Mouse (Mus musculus) neural tube, embryonic 13.5 days (tissue): ENCODE data around the gene Slc46a3. TPM values are rescaled to one million over a fixed set of nuclear protein-coding genes. Genes with fewer than 3 reads are reported as not detected.
A peak's percentile ranks its signal among the peaks of the same experiment; 100 is the strongest.

Source experiments
- ATAC-seq: fragments of 200-750 bp; cut with Nextera tagmentation; 2 replicates; pipeline ENCODE4 v1.8.0; 2017; ENCODE audit warnings: low read depth, mild to moderate bottlenecking, moderate TSS enrichment, moderate library complexity
- H3K27ac ChIP-seq: fragments of 300-500 bp; sonication (generic); replicated peaks from 2 replicates; pipeline ENCODE4 v1.5.1; 2015; ENCODE audit warnings: moderate library complexity, mild to moderate bottlenecking, inconsistent platforms
- H3K27me3 ChIP-seq: fragments of 300-500 bp; sonication (generic); 2 replicates; pipeline ENCODE4 v1.6.1; 2015; ENCODE audit warnings: mild to moderate bottlenecking, inconsistent platforms
- H3K36me3 ChIP-seq: fragments of 300-500 bp; sonication (generic); 2 replicates; pipeline ENCODE4 v1.6.1; 2015; ENCODE audit warnings: mild to moderate bottlenecking, inconsistent platforms
- H3K4me1 ChIP-seq: fragments of 300-500 bp; sonication (generic); replicated peaks from 2 replicates; pipeline ENCODE4 v1.6.1; 2015; ENCODE audit warnings: inconsistent platforms
- H3K4me2 ChIP-seq: fragments of 300-500 bp; sonication (generic); 2 replicates; pipeline ENCODE4 v1.6.1; 2015; ENCODE audit warnings: inconsistent platforms, mild to moderate bottlenecking, moderate library complexity
- H3K4me3 ChIP-seq: fragments of 300-500 bp; sonication (generic); 2 replicates; pipeline ENCODE4 v1.5.1; 2015; ENCODE audit warnings: mild to moderate bottlenecking, inconsistent platforms
- H3K9ac ChIP-seq: fragments of 300-500 bp; sonication (generic); 2 replicates; pipeline ENCODE4 v1.6.1; 2015; ENCODE audit warnings: moderate library complexity, mild to moderate bottlenecking, inconsistent platforms
- H3K9me3 ChIP-seq: fragments of 300-500 bp; sonication (generic); 2 replicates; pipeline ENCODE4 v1.6.1; 2016; ENCODE audit warnings: inconsistent platforms
- WGBS: fragments of 180-500 bp; shearing (Covaris S2); methylation state at CpG from one replicate; pipeline ENCODE4 v1.1.7; 2015; 5-methylcytosine and 5-hydroxymethylcytosine counted together
- polyA plus RNA-seq: library from polyadenylated mRNA; unstranded; fragments of >200 nt; fragmentation: Nextera tagmentation; extraction: Ambion mirVana; gene quantifications from 2 replicates; pipeline ENCODE4 v1.2.1, GENCODE M21; 2015

Slc46a3 gene
- polyA plus RNA-seq, 1 experiment from 2014 or later = 5.3 TPM

GRCm38 (mm10) chr5:147892735-147893134 lies 1.9 kb downstream of the Slc46a3 start:
- peak overlapping the region; percentile 72; the same call in 1 of the 2 replicates for H3K4me2 ChIP-seq
- H3K27me3 ChIP-seq = peaks cover 22% of the 10 kb centered on the region
- H3K4me1 ChIP-seq = peaks cover 24% of the 10 kb centered on the region
- H3K27ac ChIP-seq = no peak overlapping the region
- H3K36me3 ChIP-seq = no peaks in the 10 kb centered on the region
- 20% methylated on average over 6 of the region's 6 CpGs for WGBS
- no peak for ATAC-seq
- no peak overlapping the region for H3K9ac ChIP-seq
- H3K4me3 ChIP-seq = no peak overlapping the region
- H3K9me3 ChIP-seq = no peaks in the 10 kb centered on the region

GRCm38 (mm10) chr5:147888313-147889297 lies 6.0 kb downstream of the Slc46a3 start:
- Histone ChIP-seq H3K4me2 (no peak overlapping the region), H3K27ac (no peak overlapping the region), H3K36me3 (peaks cover 7% of the 10 kb centered on the region; the same call in 1 of the 2 replicates), H3K9ac (no peak overlapping the region), H3K9me3 (no peaks in the 10 kb centered on the region), H3K4me3 (no peak overlapping the region), H3K4me1 (peaks cover 9% of the 10 kb centered on the region), H3K27me3 (peaks cover 15% of the 10 kb centered on the region)
- ATAC-seq = no peak
- 89% methylated on average over 9 of the region's 12 CpGs for WGBS

- Histone ChIP-seq H3K4me3 (no peak overlapping the region), H3K4me1 (no peaks in the 10 kb centered on the region), H3K27ac (no peak overlapping the region), H3K9me3 (no peaks in the 10 kb centered on the region), H3K4me2 (no peak overlapping the region), H3K36me3 (peaks cover 49% of the 10 kb centered on the region), H3K9ac (no peak overlapping the region), H3K27me3 (no peaks in the 10 kb centered on the region)
- no peak for ATAC-seq
- WGBS = 92% methylated on average over 6 of the region's 6 CpGs
Measured at GRCm38 (mm10) chr5:147883581-147883980, 11.0 kb downstream of the Slc46a3 start.

- Histone ChIP-seq H3K9me3 (no peaks in the 10 kb centered on the region), H3K36me3 (peaks cover 82% of the 10 kb centered on the region), H3K27ac (no peak overlapping the region), H3K9ac (no peak overlapping the region), H3K4me3 (no peak overlapping the region), H3K4me2 (no peak overlapping the region), H3K27me3 (no peaks in the 10 kb centered on the region), H3K4me1 (no peaks in the 10 kb centered on the region)
- ATAC-seq = no peak
- WGBS = 91% methylated on average over 17 of the region's 17 CpGs
Measured at GRCm38 (mm10) chr5:147879971-147880682, 14.5 kb downstream of the Slc46a3 start.

GRCm38 (mm10) chr5:147877520-147877919 lies 17.1 kb downstream of the Slc46a3 start:
- no peaks in the 10 kb centered on the region for H3K27me3 ChIP-seq
- peaks cover 93% of the 10 kb centered on the region for H3K36me3 ChIP-seq
- H3K27ac ChIP-seq = no peak overlapping the region
- no peak overlapping the region for H3K4me2 ChIP-seq
- WGBS = 84% methylated on average over 6 of the region's 6 CpGs
- no peak for ATAC-seq
- H3K9me3 ChIP-seq = no peaks in the 10 kb centered on the region
- H3K4me3 ChIP-seq = no peak overlapping the region
- no peak overlapping the region for H3K9ac ChIP-seq
- no peaks in the 10 kb centered on the region for H3K4me1 ChIP-seq

GRCm38 (mm10) chr5:147875210-147875609 lies 19.4 kb downstream of the Slc46a3 start:
- H3K27ac ChIP-seq = no peak overlapping the region
- 97% methylated on average over 8 of the region's 8 CpGs for WGBS
- H3K36me3 ChIP-seq = peaks cover 98% of the 10 kb centered on the region
- H3K4me3 ChIP-seq = no peak overlapping the region
- no peak overlapping the region for H3K4me2 ChIP-seq
- no peak for ATAC-seq
- no peaks in the 10 kb centered on the region for H3K4me1 ChIP-seq
- no peak overlapping the region for H3K9ac ChIP-seq
- H3K27me3 ChIP-seq = no peaks in the 10 kb centered on the region
- no peaks in the 10 kb centered on the region for H3K9me3 ChIP-seq

GRCm38 (mm10) chr5:147874491-147875065 lies 20.0 kb downstream of the Slc46a3 start:
- no peak overlapping the region for H3K27ac ChIP-seq
- ATAC-seq = no peak
- no peak overlapping the region for H3K9ac ChIP-seq
- H3K4me2 ChIP-seq = no peak overlapping the region
- no peak overlapping the region for H3K4me3 ChIP-seq
- H3K4me1 ChIP-seq = no peaks in the 10 kb centered on the region
- H3K27me3 ChIP-seq = no peaks in the 10 kb centered on the region
- 92% methylated on average over 18 of the region's 18 CpGs for WGBS
- no peaks in the 10 kb centered on the region for H3K9me3 ChIP-seq
- H3K36me3 ChIP-seq = peaks cover 98% of the 10 kb centered on the region

GRCm38 (mm10) chr5:147871091-147871820 lies 23.4 kb downstream of the Slc46a3 start:
- no peak for ATAC-seq
- no peak overlapping the region for H3K27ac ChIP-seq
- H3K9me3 ChIP-seq = no peaks in the 10 kb centered on the region
- H3K9ac ChIP-seq = no peak overlapping the region
- no peaks in the 10 kb centered on the region for H3K4me1 ChIP-seq
- WGBS = 93% methylated on average over 15 of the region's 15 CpGs
- H3K4me3 ChIP-seq = no peak overlapping the region
- no peak overlapping the region for H3K4me2 ChIP-seq
- H3K36me3 ChIP-seq = peaks cover 97% of the 10 kb centered on the region
- H3K27me3 ChIP-seq = no peaks in the 10 kb centered on the region

GRCm38 (mm10) chr5:147870296-147870695 lies 24.3 kb downstream of the Slc46a3 start:
- Histone ChIP-seq H3K4me3 (no peak overlapping the region), H3K36me3 (peaks cover 97% of the 10 kb centered on the region), H3K4me1 (no peaks in the 10 kb centered on the region), H3K27me3 (no peaks in the 10 kb centered on the region), H3K27ac (no peak overlapping the region), H3K9me3 (no peaks in the 10 kb centered on the region), H3K4me2 (no peak overlapping the region), H3K9ac (no peak overlapping the region)
- ATAC-seq = no peak
- WGBS = 90% methylated on average over 1 of the region's 1 CpGs

GRCm38 (mm10) chr5:147869568-147869967 lies 25.0 kb downstream of the Slc46a3 start:
- Histone ChIP-seq H3K9ac (no peak overlapping the region), H3K27me3 (no peaks in the 10 kb centered on the region), H3K9me3 (no peaks in the 10 kb centered on the region), H3K4me3 (no peak overlapping the region), H3K4me2 (no peak overlapping the region), H3K36me3 (peaks cover 96% of the 10 kb centered on the region), H3K27ac (no peak overlapping the region), H3K4me1 (no peaks in the 10 kb centered on the region)
- no peak for ATAC-seq
- WGBS = 96% methylated on average over 6 of the region's 6 CpGs

- WGBS = 94% methylated on average over 4 of the region's 4 CpGs
- no peak overlapping the region for H3K27ac ChIP-seq
- H3K4me1 ChIP-seq = no peaks in the 10 kb centered on the region
- no peak overlapping the region for H3K4me2 ChIP-seq
- no peak for ATAC-seq
- peaks cover 96% of the 10 kb centered on the region for H3K36me3 ChIP-seq
- H3K27me3 ChIP-seq = no peaks in the 10 kb centered on the region
- H3K4me3 ChIP-seq = no peak overlapping the region
- H3K9ac ChIP-seq = no peak overlapping the region
- no peaks in the 10 kb centered on the region for H3K9me3 ChIP-seq
Measured at GRCm38 (mm10) chr5:147868674-147869073, 25.9 kb downstream of the Slc46a3 start.
